Comparison of ENCODE assay signal across 8 mouse cellular contexts in the genomic region with DNA sequence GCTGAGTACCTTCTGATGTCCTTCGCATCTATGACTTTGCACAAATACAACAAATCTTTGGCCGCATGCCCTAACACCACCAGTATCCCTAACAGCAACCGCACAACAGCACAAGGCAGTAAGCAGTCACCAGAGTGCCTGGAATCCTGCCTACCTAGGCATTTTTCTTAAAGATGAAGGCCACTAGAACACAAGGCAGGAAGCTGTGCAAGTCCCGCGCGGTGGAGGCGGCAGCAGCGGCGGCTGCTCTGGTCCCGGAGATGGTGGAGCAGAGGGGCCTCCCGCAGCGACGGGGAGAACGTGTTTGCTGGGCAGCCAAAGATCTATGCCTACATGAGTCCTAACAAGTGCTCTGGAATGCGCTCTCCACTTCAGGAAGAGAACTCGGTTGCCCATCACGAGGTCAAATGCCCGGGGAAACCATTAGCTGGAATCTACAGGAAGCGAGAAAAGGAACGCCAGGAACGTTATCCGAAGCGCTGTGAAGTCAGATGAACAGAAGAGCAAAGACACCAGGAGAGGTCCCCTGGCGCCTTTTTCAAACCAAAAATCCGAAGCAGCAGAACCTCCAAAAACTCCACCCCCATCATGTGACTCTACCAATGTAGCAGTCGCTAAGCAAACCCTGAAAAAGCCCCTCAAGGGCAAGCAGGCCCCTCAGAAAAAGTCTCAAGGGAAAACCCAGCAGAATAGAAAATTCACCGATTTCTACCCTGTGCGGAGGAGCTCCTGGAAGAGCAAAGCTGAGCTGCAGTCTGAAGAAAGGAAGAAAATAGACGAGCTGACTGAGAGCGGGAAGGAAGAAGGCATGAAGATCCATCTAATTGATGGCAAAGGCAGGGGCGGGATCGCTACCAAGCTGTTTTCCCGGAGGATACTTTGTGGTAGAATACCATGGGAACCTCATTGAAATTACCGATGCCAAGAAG. TPM values are rescaled to one million over a fixed set of nuclear protein-coding genes. Genes with fewer than 3 reads are reported as not detected.
DNase-seq lines count a peak whose midpoint lies in the region; ATAC-seq and TF ChIP-seq lines count a peak whose summit lies in the region.

No protein-coding gene starts in this region.

- no peaks in the 10 kb centered on the region; the same call in 1 of the 2 replicates for H3K4me1 ChIP-seq in brown adipose tissue, adult 24 weeks (ENCODE audit: control insufficient read depth, insufficient read depth, insufficient read length, low read length)
- H3K4me1 ChIP-seq in lung, postnatal 0 days (ENCODE audit: insufficient read depth, low read depth, low read length) = no peaks in the 10 kb centered on the region
- H3K4me1 ChIP-seq in olfactory bulb, adult 2 months (ENCODE audit: control insufficient read depth, insufficient read depth, low read length) = peaks cover 8% of the 10 kb centered on the region

- TF ChIP-seq EP300 in lung, postnatal 0 days (IDR thresholded peaks at IDR 0.05) = no peak

- no peak for TF ChIP-seq CTCF in layer of hippocampus, adult 2 months (conservative IDR thresholded peaks at IDR 0.05)
- TF ChIP-seq CTCF in lung, postnatal 0 days (IDR thresholded peaks at IDR 0.05) = no peak
- TF ChIP-seq CTCF in olfactory bulb, adult 2 months (IDR thresholded peaks at IDR 0.05; ENCODE audit: insufficient read depth, low read depth, low read length) = no peak

- H3K27me3 ChIP-seq in lung, postnatal 0 days (replicated peaks; ENCODE audit: insufficient read depth, low read length) = no peaks in the 10 kb centered on the region

- no peaks in the 10 kb centered on the region for H3K36me3 ChIP-seq in lung, postnatal 0 days (ENCODE audit: insufficient read depth, low read length)

- intact Hi-C loops in heart, postnatal 36 days (cut with DNase I) = no loop called here

- peak; percentile 55 for DNase-seq in ES-CJ7 (ENCODE audit: low read depth, low spot score)
- peak; percentile 48 to 58 for DNase-seq in heart, postnatal 36 days
- peak in 1 of 2 experiments; percentile 29 for DNase-seq in layer of hippocampus, adult 2 months (ENCODE audit: low spot score in 2 of 2)
- DNase-seq in lung, postnatal 0 days (ENCODE audit: low spot score) = peak; percentile 43
- peak; percentile 51 to 61 for DNase-seq in thymus, postnatal 36 days

- WGBS in lung, postnatal 0 days = 6% methylated on average over 34 of the region's 34 CpGs
- 6% methylated on average over 34 of the region's 34 CpGs for WGBS in olfactory bulb, adult 2 months

- no peaks in the 10 kb centered on the region for H3K9me3 ChIP-seq in lung, postnatal 0 days (ENCODE audit: low read length)

- peak overlapping the region; percentile 74 for H3K4me2 ChIP-seq in lung, postnatal 0 days (replicated peaks; ENCODE audit: low read depth, low read length)

- peak; percentile 67 for ATAC-seq in erythroid progenitor cell, adult 5-6 weeks (replicated peaks; ENCODE audit: low FRiP score, poor library complexity, severe bottlenecking)
- peak; percentile 59 for ATAC-seq in lung, postnatal 0 days

- peak overlapping the region; percentile 69 for H3K4me3 ChIP-seq in brown adipose tissue, adult 24 weeks (ENCODE audit: insufficient read depth, low read depth, low read length)
- H3K4me3 ChIP-seq in layer of hippocampus, adult 2 months = peak overlapping the region; percentile 59
- H3K4me3 ChIP-seq in lung, postnatal 0 days (ENCODE audit: low read depth, low read length) = peak overlapping the region; percentile 36
- H3K4me3 ChIP-seq in olfactory bulb, adult 2 months (ENCODE audit: insufficient read depth, low read depth, low read length) = peak overlapping the region; percentile 47

- TF ChIP-seq POLR2A in olfactory bulb, adult 2 months (IDR thresholded peaks at IDR 0.05; ENCODE audit: insufficient read depth, low read depth, low read length) = no peak

- H3K27ac ChIP-seq in brown adipose tissue, adult 24 weeks (replicated peaks; ENCODE audit: low read depth, low read length) = peak overlapping the region; percentile 30; the same call in 1 of the 2 replicates
- peak overlapping the region; percentile 24; the same call in 1 of the 2 replicates for H3K27ac ChIP-seq in layer of hippocampus, adult 2 months
- H3K27ac ChIP-seq in lung, postnatal 0 days (ENCODE audit: low read length) = no peak overlapping the region
- H3K27ac ChIP-seq in olfactory bulb, adult 2 months (ENCODE audit: insufficient read depth, low read depth, low read length) = 0 out of 2 replicates have a peak overlapping the region, but pooled peaks have one; percentile 31

- no peak overlapping the region for H3K9ac ChIP-seq in lung, postnatal 0 days (replicated peaks; ENCODE audit: low read depth)

RNA-seq across cellular contexts. Expression of gene Cd80, which starts 21.2 kb away (rescaled TPM):
- polyA plus RNA-seq in brown adipose tissue, adult 24 weeks (2012; ENCODE audit: insufficient read depth, insufficient read length, missing spikeins) = 1.0 TPM in 1 of 2 replicates, not detected in the other
- total RNA-seq in erythroid progenitor cell, adult 5-6 weeks (2015; ENCODE audit: low replicate concordance) = not detected in 2 replicates
- total RNA-seq in erythroid progenitor cell, adult 5-6 weeks (2017; ENCODE audit: low replicate concordance) = not detected in 2 replicates
- total RNA-seq in heart, postnatal 36 days (2021) = under 1 TPM; 0.56 to 0.79 TPM
- under 1 TPM; 0.15 to 0.69 TPM for total RNA-seq in layer of hippocampus, adult 2 months (2021)
- 0.14 and 0.25 TPM in 2 replicates for polyA plus RNA-seq in lung, postnatal 0 days (2015; fragmentation: Nextera tagmentation; extraction: Ambion mirVana)
- not detected in 2 replicates for polyA plus RNA-seq in olfactory bulb, adult 2 months (2012; ENCODE audit: insufficient read depth, insufficient read length, low replicate concordance, missing spikeins)

RNA-seq across cellular contexts. Expression of gene Adprh, which starts 24.1 kb away (rescaled TPM):
- polyA plus RNA-seq in brown adipose tissue, adult 24 weeks (2012; ENCODE audit: insufficient read depth, insufficient read length, missing spikeins) = 15.4 and 21.4 TPM in 2 replicates
- total RNA-seq in erythroid progenitor cell, adult 5-6 weeks (2015; ENCODE audit: low replicate concordance) = 1.8 and 6.7 TPM in 2 replicates
- 1.9 and 4.1 TPM in 2 replicates for total RNA-seq in erythroid progenitor cell, adult 5-6 weeks (2017; ENCODE audit: low replicate concordance)
- total RNA-seq in heart, postnatal 36 days (2021) = 10 to 100 TPM; 22.8 to 23.1 TPM
- 10 to 100 TPM; 55.4 to 55.5 TPM for total RNA-seq in layer of hippocampus, adult 2 months (2021)
- polyA plus RNA-seq in lung, postnatal 0 days (2015; fragmentation: Nextera tagmentation; extraction: Ambion mirVana) = 54.9 and 59.9 TPM in 2 replicates
- not detected in 2 replicates for polyA plus RNA-seq in olfactory bulb, adult 2 months (2012; ENCODE audit: insufficient read depth, insufficient read length, low replicate concordance, missing spikeins)

RNA-seq across cellular contexts. Expression of gene Pla1a, which starts 43.6 kb away (rescaled TPM):
- polyA plus RNA-seq in brown adipose tissue, adult 24 weeks (2012; ENCODE audit: insufficient read depth, insufficient read length, missing spikeins) = 11.3 and 14.4 TPM in 2 replicates
- not detected in 2 replicates for total RNA-seq in erythroid progenitor cell, adult 5-6 weeks (2015; ENCODE audit: low replicate concordance)
- not detected in 2 replicates for total RNA-seq in erythroid progenitor cell, adult 5-6 weeks (2017; ENCODE audit: low replicate concordance)
- 10 to 100 TPM in 1 of 2 experiments, 1 to 10 TPM in 1; 9.1 to 10.1 TPM for total RNA-seq in heart, postnatal 36 days (2021)
- under 1 TPM; 0.76 to 0.97 TPM for total RNA-seq in layer of hippocampus, adult 2 months (2021)
- polyA plus RNA-seq in lung, postnatal 0 days (2015; fragmentation: Nextera tagmentation; extraction: Ambion mirVana) = 1.2 and 1.6 TPM in 2 replicates
- not detected in 2 replicates for polyA plus RNA-seq in olfactory bulb, adult 2 months (2012; ENCODE audit: insufficient read depth, insufficient read length, low replicate concordance, missing spikeins)

RNA-seq across cellular contexts. Expression of gene Timmdc1, which starts 45.9 kb away (rescaled TPM):
- 43.1 and 49.2 TPM in 2 replicates for polyA plus RNA-seq in brown adipose tissue, adult 24 weeks (2012; ENCODE audit: insufficient read depth, insufficient read length, missing spikeins)
- total RNA-seq in erythroid progenitor cell, adult 5-6 weeks (2015; ENCODE audit: low replicate concordance) = 4.0 and 7.5 TPM in 2 replicates
- total RNA-seq in erythroid progenitor cell, adult 5-6 weeks (2017; ENCODE audit: low replicate concordance) = 5.5 and 14.8 TPM in 2 replicates
- 10 to 100 TPM; 62.4 to 74.4 TPM for total RNA-seq in heart, postnatal 36 days (2021)
- 10 to 100 TPM; 28.4 to 30.9 TPM for total RNA-seq in layer of hippocampus, adult 2 months (2021)
- 16.7 and 17.6 TPM in 2 replicates for polyA plus RNA-seq in lung, postnatal 0 days (2015; fragmentation: Nextera tagmentation; extraction: Ambion mirVana)
- not detected in 2 replicates for polyA plus RNA-seq in olfactory bulb, adult 2 months (2012; ENCODE audit: insufficient read depth, insufficient read length, low replicate concordance, missing spikeins)

Comparison
In these comparisons a context has a peak if more than half of its experiments do, and no peak if none do; other contexts are left out.
1. RNA of gene Pla1a, which starts 43.6 kb away (total RNA-seq): 9.1 to 10.1 TPM in heart, postnatal 36 days; 0.76 to 0.97 TPM in layer of hippocampus, adult 2 months and not detected in erythroid progenitor cell, adult 5-6 weeks; every median in the first group is over 4 times any median in the second.
2. Peak in every context shown above with its lines, with median percentiles within 50 percentile points of each other: H3K4me3 ChIP-seq.